Mouse (Mus musculus) erythroblast, adult 5-6 weeks (primary cell): Measurements from ENCODE around the gene Abo. TPM values are rescaled to one million over a fixed set of nuclear protein-coding genes. Genes with fewer than 3 reads are reported as not detected.
"Not testable (repeated sequence)": the region's sequence is repeated elsewhere in the genome, so short reads cannot be mapped to it uniquely, and the experiment has no call there.

Source experiments
- ATAC-seq: replicated peaks from 2 replicates; pipeline ENCODE4 v1.8.0; 2016; ENCODE audit warnings: moderate number of reproducible peaks, mild to moderate bottlenecking, moderate TSS enrichment, inconsistent platforms; ENCODE audit not compliant: poor library complexity, low FRiP score, severe bottlenecking
- total RNA-seq, 2 experiments: library from RNA; stranded (forward) in 1 of 2; stranded (reverse) in 1 of 2; fragments of 150-400 nt in 1 of 2; fragments of 200-764, 138-1000 nt in 1 of 2; gene quantifications; 2 replicates each; pipeline versions ENCODE4 v1.2.3 to v1.2.4; 2015 to 2017; ENCODE audit warnings: low replicate concordance in 2 of 2

The Abo gene
- total RNA-seq, 2 experiments from 2014 or later, result not detected

GRCm38 (mm10) chr2:26885541-26885940 is 20.8 kb upstream of the Abo start:
- not testable (repeated sequence) for ATAC-seq

DNA sequence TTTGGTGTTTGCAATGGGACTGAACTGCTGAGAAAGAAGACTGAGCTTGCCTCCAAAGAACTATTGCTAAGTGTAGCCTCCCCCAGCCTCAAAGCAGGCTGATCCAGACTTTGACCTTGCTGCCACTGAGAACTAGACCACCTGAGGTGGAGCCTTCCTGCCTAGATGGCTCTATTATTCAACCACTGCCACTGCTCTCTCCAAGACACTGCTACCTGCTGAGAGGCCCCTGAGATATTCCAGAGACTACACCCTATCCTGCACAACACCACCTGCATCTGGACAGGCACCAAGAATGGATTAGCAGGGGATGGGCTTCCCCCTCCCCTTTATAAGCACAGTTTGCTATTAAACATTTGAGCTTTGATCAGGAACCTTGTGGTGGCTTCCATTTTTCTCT is 13.8 kb upstream of the Abo start:
- no peak for ATAC-seq

DNA sequence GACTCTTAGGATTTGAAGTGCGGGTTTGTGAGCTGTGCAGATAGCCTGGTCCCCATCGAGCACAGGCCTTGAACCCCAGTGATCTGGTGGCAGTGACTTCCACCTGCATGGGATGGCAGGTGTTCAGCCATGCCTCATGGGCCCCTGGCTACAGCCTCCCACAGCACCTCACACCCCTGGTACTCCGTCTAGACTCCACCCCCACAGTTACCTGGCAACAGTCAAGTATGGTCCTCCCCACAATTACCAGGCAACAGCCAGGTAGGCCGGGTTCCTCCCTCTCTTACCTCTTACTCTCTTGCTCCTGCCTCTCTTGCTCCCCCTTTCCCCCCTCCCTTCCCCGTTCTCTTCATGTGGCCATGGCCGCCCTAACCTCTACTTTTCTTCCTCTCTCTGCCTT is 5.9 kb upstream of the Abo start:
- no peak for ATAC-seq

DNA sequence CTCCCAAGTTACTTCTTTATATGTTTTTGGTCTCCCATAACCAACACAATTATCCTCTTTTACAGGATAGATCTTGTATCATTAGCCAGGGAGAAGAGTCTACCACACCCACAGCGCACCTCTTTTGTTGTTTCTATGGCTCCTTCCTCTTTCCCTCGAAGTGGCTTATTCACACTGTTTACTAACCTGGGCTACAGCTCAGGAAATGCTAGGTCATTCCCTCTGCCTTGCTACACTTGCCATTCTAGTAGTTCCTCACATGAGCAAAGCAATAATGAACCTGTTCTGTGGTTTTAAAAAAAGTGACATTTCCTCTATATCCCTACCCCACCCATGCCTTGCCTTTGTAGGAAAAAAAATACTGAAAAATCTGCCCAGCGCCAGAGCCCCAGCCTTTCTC is 1.9 kb downstream of the Abo start:
- ATAC-seq, result no peak

- 0 out of 2 replicates have a peak, but pooled peaks have one; percentile 60 for ATAC-seq
These were observed 17.1 kb downstream of the Abo start for GRCm38 (mm10) chr2:26847706-26848105.

- ATAC-seq, result no peak
These were observed 32.3 kb downstream of the Abo start for GRCm38 (mm10) chr2:26832478-26832877.

- ATAC-seq, result no peak
These were observed 36.7 kb downstream of the Abo start for GRCm38 (mm10) chr2:26828047-26828446.

- ATAC-seq, result no peak
These were observed 37.4 kb downstream of the Abo start for GRCm38 (mm10) chr2:26827261-26827975.

Other genes with a start within 250 kb of the Abo start
- gene Fam69b, start 236.5 kb downstream of the Abo start, total RNA-seq (2015; ENCODE audit: low replicate concordance), result not detected in 2 replicates
- 0.34 TPM in 1 of 2 replicates, not detected in the other for gene Fam69b, start 236.5 kb downstream of the Abo start, total RNA-seq (2017; ENCODE audit: low replicate concordance)
- not detected in 2 replicates for gene Lcn4, start 193.7 kb downstream of the Abo start, total RNA-seq (2015; ENCODE audit: low replicate concordance)
- not detected in 2 replicates for gene Lcn4, start 193.7 kb downstream of the Abo start, total RNA-seq (2017; ENCODE audit: low replicate concordance)
- gene Surf6, start 37.9 kb upstream of the Abo start, total RNA-seq (2015; ENCODE audit: low replicate concordance), result 2.1 and 6.1 TPM in 2 replicates
- 7.4 and 7.6 TPM in 2 replicates for gene Surf6, start 37.9 kb upstream of the Abo start, total RNA-seq (2017; ENCODE audit: low replicate concordance)
- gene Med22, start 45.7 kb upstream of the Abo start, total RNA-seq (2015; ENCODE audit: low replicate concordance), result 1.3 and 4.4 TPM in 2 replicates
- gene Med22, start 45.7 kb upstream of the Abo start, total RNA-seq (2017; ENCODE audit: low replicate concordance), result 6.0 and 10.6 TPM in 2 replicates
- gene Rpl7a, start 45.8 kb upstream of the Abo start, total RNA-seq (2015; ENCODE audit: low replicate concordance), result 469 and 488 TPM in 2 replicates
- gene Rpl7a, start 45.8 kb upstream of the Abo start, total RNA-seq (2017; ENCODE audit: low replicate concordance), result 357 and 378 TPM in 2 replicates
- 14.4 and 16.9 TPM in 2 replicates for gene Surf2, start 51.4 kb upstream of the Abo start, total RNA-seq (2015; ENCODE audit: low replicate concordance)
- gene Surf2, start 51.4 kb upstream of the Abo start, total RNA-seq (2017; ENCODE audit: low replicate concordance), result 4.2 and 15.0 TPM in 2 replicates
- 9.6 and 34.7 TPM in 2 replicates for gene Surf1, start 51.6 kb upstream of the Abo start, total RNA-seq (2015; ENCODE audit: low replicate concordance)
- 17.5 and 20.1 TPM in 2 replicates for gene Surf1, start 51.6 kb upstream of the Abo start, total RNA-seq (2017; ENCODE audit: low replicate concordance)
- gene Surf4, start 68.9 kb upstream of the Abo start, total RNA-seq (2015; ENCODE audit: low replicate concordance), result 24.4 and 25.7 TPM in 2 replicates
- gene Surf4, start 68.9 kb upstream of the Abo start, total RNA-seq (2017; ENCODE audit: low replicate concordance), result 18.8 and 21.4 TPM in 2 replicates
- not detected in 2 replicates for gene Stkld1, start 69.1 kb upstream of the Abo start, total RNA-seq (2015; ENCODE audit: low replicate concordance)
- gene Stkld1, start 69.1 kb upstream of the Abo start, total RNA-seq (2017; ENCODE audit: low replicate concordance), result not detected in 2 replicates
- 2.9 and 4.8 TPM in 2 replicates for gene Rexo4, start 99.4 kb upstream of the Abo start, total RNA-seq (2015; ENCODE audit: low replicate concordance)
- 17.0 and 24.2 TPM in 2 replicates for gene Rexo4, start 99.4 kb upstream of the Abo start, total RNA-seq (2017; ENCODE audit: low replicate concordance)
- gene Adamts13, start 108.4 kb upstream of the Abo start, total RNA-seq (2015; ENCODE audit: low replicate concordance), result 0.19 and 0.42 TPM in 2 replicates
- gene Adamts13, start 108.4 kb upstream of the Abo start, total RNA-seq (2017; ENCODE audit: low replicate concordance), result 0.28 and 0.77 TPM in 2 replicates
- 1.2 and 4.4 TPM in 2 replicates for gene Cacfd1, start 144.9 kb upstream of the Abo start, total RNA-seq (2015; ENCODE audit: low replicate concordance)
- 2.8 and 14.5 TPM in 2 replicates for gene Cacfd1, start 144.9 kb upstream of the Abo start, total RNA-seq (2017; ENCODE audit: low replicate concordance)
- gene Slc2a6, start 163.0 kb upstream of the Abo start, total RNA-seq (2015; ENCODE audit: low replicate concordance), result 1.2 and 2.5 TPM in 2 replicates
- 0.56 and 1.9 TPM in 2 replicates for gene Slc2a6, start 163.0 kb upstream of the Abo start, total RNA-seq (2017; ENCODE audit: low replicate concordance)
- not detected in 2 replicates for gene Mymk, start 207.2 kb upstream of the Abo start, total RNA-seq (2015; ENCODE audit: low replicate concordance)
- not detected in 2 replicates for gene Mymk, start 207.2 kb upstream of the Abo start, total RNA-seq (2017; ENCODE audit: low replicate concordance)
- not detected in 2 replicates for gene Adamtsl2, start 214.4 kb upstream of the Abo start, total RNA-seq (2015; ENCODE audit: low replicate concordance)
- not detected in 2 replicates for gene Adamtsl2, start 214.4 kb upstream of the Abo start, total RNA-seq (2017; ENCODE audit: low replicate concordance)